Mouse (Mus musculus) kidney, embryonic 15.5 days (tissue): ENCODE data around the gene Gucy2g. TPM values are rescaled to one million over a fixed set of nuclear protein-coding genes. Genes with fewer than 3 reads are reported as not detected.
A peak's percentile ranks its signal among the peaks of the same experiment; 100 is the strongest.

Source experiments
- ATAC-seq: fragments of 200-750 bp; cut with Nextera tagmentation; replicated peaks from 2 replicates; pipeline ENCODE4 v1.8.0; 2017; ENCODE audit warnings: moderate TSS enrichment; ENCODE audit not compliant: low FRiP score
- H3K27ac ChIP-seq: fragments of 300-500 bp; sonication (generic); 2 replicates; pipeline ENCODE4 v1.5.1; 2015; ENCODE audit warnings: mild to moderate bottlenecking, inconsistent platforms
- H3K27me3 ChIP-seq: fragments of 300-500 bp; sonication (generic); 2 replicates; pipeline ENCODE4 v1.6.1; 2015; ENCODE audit warnings: inconsistent platforms
- H3K36me3 ChIP-seq: fragments of 300-500 bp; sonication (generic); 2 replicates; pipeline ENCODE4 v1.6.1; 2015; ENCODE audit warnings: inconsistent platforms
- H3K4me1 ChIP-seq: fragments of 300-500 bp; sonication (generic); 2 replicates; pipeline ENCODE4 v1.6.1; 2015; ENCODE audit warnings: inconsistent platforms
- H3K4me2 ChIP-seq: fragments of 300-500 bp; sonication (generic); 2 replicates; pipeline ENCODE4 v1.6.1; 2015; ENCODE audit warnings: moderate library complexity, mild to moderate bottlenecking, inconsistent platforms
- H3K4me3 ChIP-seq: fragments of 300-500 bp; sonication (generic); replicated peaks from 2 replicates; pipeline ENCODE4 v1.5.1; 2015; ENCODE audit warnings: mild to moderate bottlenecking, inconsistent platforms
- H3K9ac ChIP-seq: fragments of 300-500 bp; sonication (generic); 2 replicates; pipeline ENCODE4 v1.6.1; 2015; ENCODE audit warnings: mild to moderate bottlenecking, inconsistent platforms
- H3K9me3 ChIP-seq: fragments of 300-500 bp; sonication (generic); replicated peaks from 2 replicates; pipeline ENCODE4 v1.6.1; 2016; ENCODE audit warnings: inconsistent platforms
- WGBS: fragments of 180-500 bp; shearing (Covaris S2); methylation state at CpG from one replicate; pipeline ENCODE4 v1.1.7; 2015; ENCODE audit warnings: mixed read lengths; 5-methylcytosine and 5-hydroxymethylcytosine counted together
- polyA plus RNA-seq: library from polyadenylated mRNA; unstranded; fragments of >200 nt; fragmentation: Nextera tagmentation; extraction: Ambion mirVana; gene quantifications from 2 replicates; pipeline ENCODE4 v1.2.1, GENCODE M21; 2015

Gucy2g gene
- polyA plus RNA-seq, 1 experiment from 2014 or later = 0.04 TPM

- no peak overlapping the region for H3K27ac ChIP-seq
- ATAC-seq = peak; percentile 63
- no peaks in the 10 kb centered on the region for H3K27me3 ChIP-seq
- no peaks in the 10 kb centered on the region for H3K9me3 ChIP-seq
- no peak overlapping the region for H3K9ac ChIP-seq
- 3% methylated on average over 20 of the region's 20 CpGs for WGBS
- H3K4me2 ChIP-seq = peak overlapping the region; percentile 61
- H3K36me3 ChIP-seq = no peaks in the 10 kb centered on the region
- H3K4me1 ChIP-seq = peaks cover 33% of the 10 kb centered on the region
- H3K4me3 ChIP-seq = peak overlapping the region; percentile 39
These were observed 22.8 kb downstream of the Gucy2g start for GRCm38 (mm10) chr19:55218192-55218739.

GRCm38 (mm10) chr19:55217365-55217764, 23.7 kb downstream of the Gucy2g start:
- Histone ChIP-seq H3K36me3 (no peaks in the 10 kb centered on the region), H3K9ac (no peak overlapping the region), H3K27ac (peak overlapping the region; percentile 11), H3K9me3 (no peaks in the 10 kb centered on the region), H3K27me3 (no peaks in the 10 kb centered on the region), H3K4me2 (0 out of 2 replicates have a peak overlapping the region, but pooled peaks have one; percentile 61), H3K4me1 (peaks cover 27% of the 10 kb centered on the region), H3K4me3 (no peak overlapping the region)
- 46% methylated on average over 9 of the region's 9 CpGs for whole genome bisulfite sequencing
- no peak for ATAC-seq

GRCm38 (mm10) chr19:55216876-55217275, 24.2 kb downstream of the Gucy2g start:
- Histone ChIP-seq H3K27me3 (no peaks in the 10 kb centered on the region), H3K9ac (no peak overlapping the region), H3K9me3 (no peaks in the 10 kb centered on the region), H3K36me3 (no peaks in the 10 kb centered on the region), H3K4me2 (no peak overlapping the region), H3K4me1 (peaks cover 26% of the 10 kb centered on the region), H3K27ac (peak overlapping the region; percentile 11), H3K4me3 (no peak overlapping the region)
- ATAC-seq = no peak
- 71% methylated on average over 4 of the region's 4 CpGs for whole genome bisulfite sequencing

DNA sequence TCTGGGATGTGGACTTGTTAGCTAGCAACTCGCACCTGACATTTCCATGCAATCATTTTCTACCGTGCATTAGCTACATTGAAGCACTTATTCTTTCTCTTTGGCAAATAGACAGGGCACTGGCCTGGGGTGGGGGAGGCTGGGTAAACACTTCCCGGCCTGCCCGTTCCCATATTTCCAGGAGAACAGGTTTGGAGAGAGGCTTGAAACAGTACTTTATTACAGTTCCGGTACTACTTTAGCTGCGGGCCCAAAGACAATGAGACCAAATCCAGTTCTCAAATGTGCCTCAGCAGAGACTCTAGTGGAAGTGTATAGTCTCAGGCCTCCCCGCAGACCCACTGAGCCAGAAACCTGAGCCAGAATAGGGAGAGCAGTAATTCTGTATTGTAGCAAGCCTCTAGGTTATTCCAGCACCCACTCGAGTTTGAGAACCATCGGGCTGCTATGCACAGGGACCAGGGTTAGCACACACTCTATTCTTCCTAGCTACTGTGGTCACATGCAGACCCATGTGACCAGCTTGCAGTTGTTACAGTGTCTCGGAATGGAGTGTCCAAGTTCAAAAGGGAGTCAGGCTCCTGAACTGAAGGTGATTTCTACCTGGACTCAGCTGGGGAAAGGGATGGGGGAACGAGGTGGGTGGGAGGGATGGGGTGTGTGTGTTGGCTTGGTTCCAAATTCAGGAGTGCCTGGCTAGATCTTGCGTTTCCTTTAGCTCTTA, 27.3 kb downstream of the Gucy2g start:
- Histone ChIP-seq H3K9me3 (no peaks in the 10 kb centered on the region), H3K4me1 (peaks cover 22% of the 10 kb centered on the region), H3K4me2 (no peak overlapping the region), H3K27ac (no peak overlapping the region), H3K9ac (no peak overlapping the region), H3K27me3 (no peaks in the 10 kb centered on the region), H3K36me3 (no peaks in the 10 kb centered on the region), H3K4me3 (no peak overlapping the region)
- no peak for ATAC-seq
- 69% methylated on average over 12 of the region's 12 CpGs for WGBS

DNA sequence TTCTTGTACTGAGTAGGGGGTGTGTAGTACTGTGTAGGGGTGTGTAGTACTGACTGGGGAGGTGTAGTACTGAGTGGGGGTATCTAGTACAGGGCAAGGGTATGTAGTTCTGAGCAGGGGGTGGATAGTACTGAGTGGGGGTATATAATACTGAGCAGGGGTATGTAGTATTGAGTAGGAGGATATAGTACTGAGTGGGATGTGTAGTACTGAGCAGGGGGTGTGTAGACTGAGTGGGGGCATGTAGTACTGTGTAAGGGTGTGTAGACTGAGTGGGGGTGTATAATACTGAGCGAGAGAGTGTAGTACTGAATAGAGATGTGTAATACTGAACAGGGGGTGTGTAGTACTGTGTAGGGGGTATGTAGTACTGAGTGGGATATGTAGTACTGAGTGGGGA, 29.3 kb downstream of the Gucy2g start:
- no peak overlapping the region for H3K27ac ChIP-seq
- 0 out of 2 replicates have a peak, but pooled peaks cover 4% of the 10 kb centered on the region for H3K4me1 ChIP-seq
- H3K4me3 ChIP-seq = no peak overlapping the region
- 97% methylated on average over 1 of the region's 1 CpGs for whole genome bisulfite sequencing
- H3K27me3 ChIP-seq = no peaks in the 10 kb centered on the region
- no peak overlapping the region for H3K4me2 ChIP-seq
- H3K36me3 ChIP-seq = no peaks in the 10 kb centered on the region
- H3K9me3 ChIP-seq = no peaks in the 10 kb centered on the region
- no peak for ATAC-seq
- H3K9ac ChIP-seq = no peak overlapping the region

GRCm38 (mm10) chr19:55209084-55209483, 32.0 kb downstream of the Gucy2g start:
- 0 out of 2 replicates have a peak, but pooled peaks cover 4% of the 10 kb centered on the region for H3K4me1 ChIP-seq
- H3K36me3 ChIP-seq = no peaks in the 10 kb centered on the region
- H3K9ac ChIP-seq = no peak overlapping the region
- no peaks in the 10 kb centered on the region for H3K9me3 ChIP-seq
- H3K27me3 ChIP-seq = no peaks in the 10 kb centered on the region
- H3K4me3 ChIP-seq = no peak overlapping the region
- no peak for ATAC-seq
- H3K27ac ChIP-seq = no peak overlapping the region
- no peak overlapping the region for H3K4me2 ChIP-seq
- WGBS = 77% methylated on average over 3 of the region's 3 CpGs

DNA sequence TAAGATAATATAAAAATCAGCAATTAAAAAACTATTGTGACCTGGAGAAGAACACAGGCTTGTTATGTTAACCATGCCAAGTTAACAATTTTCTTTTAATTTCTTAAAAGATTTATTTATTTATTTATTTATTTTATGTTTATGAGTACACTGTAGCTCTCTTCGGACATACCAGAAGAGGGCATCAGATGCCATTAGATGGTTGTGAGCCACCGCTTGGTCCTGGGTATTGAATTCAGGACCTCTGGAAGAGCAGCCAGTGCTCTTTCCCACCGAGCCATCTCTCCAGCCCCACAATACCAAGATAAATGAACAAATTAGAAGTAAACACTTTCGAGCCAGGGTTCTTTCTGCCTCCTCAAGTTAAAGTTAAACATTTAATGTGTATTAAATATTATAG, 32.4 kb downstream of the Gucy2g start:
- Histone ChIP-seq H3K36me3 (no peaks in the 10 kb centered on the region), H3K27ac (no peak overlapping the region), H3K27me3 (no peaks in the 10 kb centered on the region), H3K4me1 (no peaks in the 10 kb centered on the region), H3K9ac (no peak overlapping the region), H3K4me2 (no peak overlapping the region), H3K4me3 (no peak overlapping the region), H3K9me3 (no peaks in the 10 kb centered on the region)
- ATAC-seq = no peak
- 68% methylated on average over 4 of the region's 4 CpGs for WGBS

GRCm38 (mm10) chr19:55207746-55208538, 33.1 kb downstream of the Gucy2g start:
- no peak overlapping the region for H3K27ac ChIP-seq
- 64% methylated on average over 25 of the region's 25 CpGs for WGBS
- H3K4me1 ChIP-seq = no peaks in the 10 kb centered on the region
- ATAC-seq = no peak
- no peaks in the 10 kb centered on the region for H3K36me3 ChIP-seq
- no peaks in the 10 kb centered on the region for H3K9me3 ChIP-seq
- no peak overlapping the region for H3K9ac ChIP-seq
- no peak overlapping the region for H3K4me2 ChIP-seq
- no peaks in the 10 kb centered on the region for H3K27me3 ChIP-seq
- no peak overlapping the region for H3K4me3 ChIP-seq

GRCm38 (mm10) chr19:55207205-55207604, 33.8 kb downstream of the Gucy2g start:
- H3K27ac ChIP-seq = no peak overlapping the region
- H3K4me3 ChIP-seq = no peak overlapping the region
- no peaks in the 10 kb centered on the region for H3K27me3 ChIP-seq
- H3K36me3 ChIP-seq = no peaks in the 10 kb centered on the region
- no peak overlapping the region for H3K4me2 ChIP-seq
- 62% methylated on average over 6 of the region's 6 CpGs for WGBS
- H3K4me1 ChIP-seq = no peaks in the 10 kb centered on the region
- no peak overlapping the region for H3K9ac ChIP-seq
- no peaks in the 10 kb centered on the region for H3K9me3 ChIP-seq
- no peak for ATAC-seq

GRCm38 (mm10) chr19:55206482-55207138, 34.4 kb downstream of the Gucy2g start:
- H3K27me3 ChIP-seq = no peaks in the 10 kb centered on the region
- H3K27ac ChIP-seq = no peak overlapping the region
- no peaks in the 10 kb centered on the region for H3K9me3 ChIP-seq
- no peak overlapping the region for H3K9ac ChIP-seq
- no peaks in the 10 kb centered on the region for H3K36me3 ChIP-seq
- no peak overlapping the region for H3K4me3 ChIP-seq
- no peak overlapping the region for H3K4me2 ChIP-seq
- WGBS = 37% methylated on average over 8 of the region's 8 CpGs
- H3K4me1 ChIP-seq = no peaks in the 10 kb centered on the region
- no peak for ATAC-seq

DNA sequence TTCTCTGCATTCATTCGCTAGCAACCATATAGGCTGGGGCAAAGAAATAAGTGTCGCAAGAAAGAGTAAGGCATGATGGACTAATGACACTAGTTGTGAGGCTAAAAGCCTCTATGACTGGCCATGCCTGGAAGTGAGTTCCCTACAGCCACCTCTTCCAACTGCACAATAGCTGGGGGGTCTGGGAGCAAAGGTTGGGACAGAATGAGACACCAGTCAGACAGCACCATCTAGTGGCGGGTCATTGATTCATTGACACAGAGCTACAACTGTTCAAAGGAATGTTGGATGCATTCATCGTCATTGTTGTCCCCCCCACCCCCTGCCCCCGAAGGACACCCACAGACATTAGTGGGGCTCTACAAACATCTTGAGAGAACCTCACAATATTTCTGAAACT, 42.7 kb downstream of the Gucy2g start:
- no peaks in the 10 kb centered on the region for H3K36me3 ChIP-seq
- 0 out of 2 replicates have a peak, but pooled peaks cover 8% of the 10 kb centered on the region for H3K4me1 ChIP-seq
- no peaks in the 10 kb centered on the region for H3K9me3 ChIP-seq
- no peak overlapping the region for H3K4me3 ChIP-seq
- H3K9ac ChIP-seq = no peak overlapping the region
- H3K27me3 ChIP-seq = no peaks in the 10 kb centered on the region; the same call in 1 of the 2 replicates
- peak; percentile 68; the same call in 1 of the 2 replicates for ATAC-seq
- no peak overlapping the region for H3K27ac ChIP-seq
- peak overlapping the region; percentile 33; the same call in 1 of the 2 replicates for H3K4me2 ChIP-seq
- 35% methylated on average over 5 of the region's 5 CpGs for WGBS
